Mouse (Mus musculus) kidney, adult 2 months (tissue): ENCODE data around the gene Crtc3. TPM values are rescaled to one million over a fixed set of nuclear protein-coding genes. Genes with fewer than 3 reads are reported as not detected.

ENCODE experiments used
- DNase-seq: peaks from one replicate; pipeline ENCODE4 v3.0.0; 2021
- H3K27ac ChIP-seq: fragments of 200-500 bp; 2 replicates; pipeline ENCODE4 v1.5.1; 2012; ENCODE audit warnings: low read depth, low read length, control low read depth, inconsistent platforms; ENCODE audit not compliant: insufficient read depth
- H3K27me3 ChIP-seq: fragments of 200-500 bp; replicated peaks from 2 replicates; pipeline ENCODE4 v1.6.1; 2012; ENCODE audit warnings: mild to moderate bottlenecking, moderate library complexity, low read length, inconsistent platforms; ENCODE audit not compliant: control insufficient read depth, insufficient read depth
- H3K36me3 ChIP-seq: fragments of 200-500 bp; 2 replicates; pipeline ENCODE4 v1.6.1; 2012; ENCODE audit warnings: mild to moderate bottlenecking, moderate library complexity, low read length, inconsistent platforms; ENCODE audit not compliant: control insufficient read depth, insufficient read depth
- H3K4me1 ChIP-seq: fragments of 200-500 bp; 2 replicates; pipeline ENCODE4 v1.6.1; 2011; ENCODE audit warnings: low read length; ENCODE audit not compliant: control insufficient read depth, insufficient read depth
- H3K4me3 ChIP-seq: fragments of 200-500 bp; 2 replicates; pipeline ENCODE4 v1.5.1; 2011; ENCODE audit warnings: mild to moderate bottlenecking, low read depth, low read length, control low read depth; ENCODE audit not compliant: insufficient read depth
- CTCF ChIP-seq: fragments of 200-500 bp; conservative IDR thresholded peaks from 2 replicates; pipeline ENCODE4 v1.5.1; 2011; ENCODE audit warnings: low read depth, mild to moderate bottlenecking, control low read depth, low read length, moderate library complexity, mixed read lengths; ENCODE audit not compliant: insufficient read depth, insufficient read length
- POLR2A ChIP-seq: fragments of 200-500 bp; IDR thresholded peaks from one replicate; pipeline ENCODE4 v1.6.1; 2011; ENCODE audit warnings: low read depth, low read length, control low read depth
- WGBS: fragments of 180-500 bp; shearing (Covaris S2); methylation state at CpG from one replicate; pipeline ENCODE4 v1.1.7; 2018; 5-methylcytosine and 5-hydroxymethylcytosine counted together
- polyA plus RNA-seq: library from polyadenylated mRNA; depleted of rRNA; stranded (reverse); fragments of >200 nt; gene quantifications from 2 replicates; pipeline ENCODE4 v1.2.3, GENCODE M21; 2012

Crtc3 gene
- polyA plus RNA-seq, 1 experiment = 13.3 TPM

- Histone ChIP-seq H3K4me3 (no peak overlapping the region), H3K27me3 (no peaks in the 10 kb centered on the region), H3K27ac (no peak overlapping the region), H3K4me1 (no peaks in the 10 kb centered on the region), H3K36me3 (no peaks in the 10 kb centered on the region)
- 61% methylated on average over 11 of the region's 11 CpGs for WGBS
- no peak for TF ChIP-seq CTCF
- TF ChIP-seq POLR2A = no peak
- peak; percentile 19 for DNase-seq
Measured at GRCm38 (mm10) chr7:80604908-80605556, 83.6 kb downstream of the Crtc3 start.

- Histone ChIP-seq H3K4me1 (no peaks in the 10 kb centered on the region), H3K27ac (no peak overlapping the region), H3K36me3 (peaks cover 2% of the 10 kb centered on the region; the same call in 1 of the 2 replicates), H3K27me3 (no peaks in the 10 kb centered on the region), H3K4me3 (no peak overlapping the region)
- TF ChIP-seq CTCF (no peak), POLR2A (no peak)
- no peak for DNase-seq
- 100% methylated on average over 1 of the region's 1 CpGs for WGBS
Measured at GRCm38 (mm10) chr7:80602574-80602973, 86.1 kb downstream of the Crtc3 start.

GRCm38 (mm10) chr7:80598436-80598985, 90.2 kb downstream of the Crtc3 start:
- no peaks in the 10 kb centered on the region for H3K27me3 ChIP-seq
- no peak overlapping the region for H3K27ac ChIP-seq
- TF ChIP-seq CTCF (no peak), POLR2A (no peak)
- no peak overlapping the region for H3K4me3 ChIP-seq
- no peaks in the 10 kb centered on the region for H3K4me1 ChIP-seq
- DNase-seq = no peak
- H3K36me3 ChIP-seq = peaks cover 4% of the 10 kb centered on the region
- WGBS = 91% methylated on average over 13 of the region's 13 CpGs

GRCm38 (mm10) chr7:80597900-80598299, 90.8 kb downstream of the Crtc3 start:
- Histone ChIP-seq H3K27me3 (no peaks in the 10 kb centered on the region), H3K4me3 (no peak overlapping the region), H3K36me3 (peaks cover 4% of the 10 kb centered on the region), H3K4me1 (no peaks in the 10 kb centered on the region), H3K27ac (no peak overlapping the region)
- 87% methylated on average over 5 of the region's 5 CpGs for WGBS
- no peak for DNase-seq
- no peak for TF ChIP-seq CTCF
- TF ChIP-seq POLR2A = no peak

- Histone ChIP-seq H3K4me1 (no peaks in the 10 kb centered on the region; the same call in 1 of the 2 replicates), H3K27ac (no peak overlapping the region), H3K27me3 (no peaks in the 10 kb centered on the region), H3K4me3 (no peak overlapping the region), H3K36me3 (peaks cover 2% of the 10 kb centered on the region)
- DNase-seq = no peak
- TF ChIP-seq POLR2A (no peak), CTCF (no peak)
- WGBS = 87% methylated on average over 16 of the region's 16 CpGs
Measured at GRCm38 (mm10) chr7:80589054-80589746, 99.5 kb downstream of the Crtc3 start.

GRCm38 (mm10) chr7:80587684-80588083, 101.0 kb downstream of the Crtc3 start:
- peak overlapping the region; percentile 42 for H3K27ac ChIP-seq

More at GRCm38 (mm10) chr7:80587684-80588083, 101.0 kb downstream of the Crtc3 start:
- peak overlapping the region; percentile 30; the same call in 1 of the 2 replicates for H3K4me3 ChIP-seq
- no peak for TF ChIP-seq CTCF
- no peak for TF ChIP-seq POLR2A
- WGBS = 24% methylated on average over 10 of the region's 10 CpGs
- peaks cover 2% of the 10 kb centered on the region for H3K36me3 ChIP-seq
- DNase-seq = peak; percentile 32
- H3K4me1 ChIP-seq = no peaks in the 10 kb centered on the region; the same call in 1 of the 2 replicates
- no peaks in the 10 kb centered on the region for H3K27me3 ChIP-seq
